Mouse (Mus musculus) stomach, embryonic 15.5 days (tissue): ENCODE measurements around the gene Slc26a9. TPM values are rescaled to one million over a fixed set of nuclear protein-coding genes. Genes with fewer than 3 reads are reported as not detected.

Source experiments
- ATAC-seq: fragments of 200-750 bp; cut with Nextera tagmentation; 2 replicates; pipeline ENCODE4 v1.8.0; 2017; ENCODE audit warnings: low read depth, moderate number of reproducible peaks, moderate TSS enrichment; ENCODE audit not compliant: insufficient read depth, low FRiP score
- H3K27ac ChIP-seq: fragments of 300-500 bp; sonication (generic); 2 replicates; pipeline ENCODE4 v1.5.1; 2015; ENCODE audit warnings: mild to moderate bottlenecking, inconsistent platforms
- H3K27me3 ChIP-seq: fragments of 300-500 bp; sonication (generic); replicated peaks from 2 replicates; pipeline ENCODE4 v1.6.1; 2015; ENCODE audit warnings: inconsistent platforms
- H3K36me3 ChIP-seq: fragments of 300-500 bp; sonication (generic); 2 replicates; pipeline ENCODE4 v1.6.1; 2015; ENCODE audit warnings: inconsistent platforms
- H3K4me1 ChIP-seq: fragments of 300-500 bp; sonication (generic); 2 replicates; pipeline ENCODE4 v1.6.1; 2015; ENCODE audit warnings: inconsistent platforms
- H3K4me2 ChIP-seq: fragments of 300-500 bp; sonication (generic); 2 replicates; pipeline ENCODE4 v1.6.1; 2015; ENCODE audit warnings: mild to moderate bottlenecking, inconsistent platforms
- H3K4me3 ChIP-seq: fragments of 300-500 bp; sonication (generic); replicated peaks from 2 replicates; pipeline ENCODE4 v1.5.1; 2015; ENCODE audit warnings: inconsistent platforms
- H3K9ac ChIP-seq: fragments of 300-500 bp; sonication (generic); 2 replicates; pipeline ENCODE4 v1.6.1; 2015; ENCODE audit warnings: inconsistent platforms
- H3K9me3 ChIP-seq: fragments of 300-500 bp; sonication (generic); 2 replicates; pipeline ENCODE4 v1.6.1; 2016; ENCODE audit warnings: inconsistent platforms
- WGBS: fragments of 180-500 bp; shearing (Covaris S2); methylation state at CpG from one replicate; pipeline ENCODE4 v1.1.7; 2015; 5-methylcytosine and 5-hydroxymethylcytosine counted together
- polyA plus RNA-seq: library from polyadenylated mRNA; unstranded; fragments of >200 nt; fragmentation: Nextera tagmentation; extraction: Ambion mirVana; gene quantifications from 2 replicates; pipeline ENCODE4 v1.2.1, GENCODE M21; 2015

The Slc26a9 gene
- 5.1 and 7.6 TPM in 2 replicates for polyA plus RNA-seq

DNA sequence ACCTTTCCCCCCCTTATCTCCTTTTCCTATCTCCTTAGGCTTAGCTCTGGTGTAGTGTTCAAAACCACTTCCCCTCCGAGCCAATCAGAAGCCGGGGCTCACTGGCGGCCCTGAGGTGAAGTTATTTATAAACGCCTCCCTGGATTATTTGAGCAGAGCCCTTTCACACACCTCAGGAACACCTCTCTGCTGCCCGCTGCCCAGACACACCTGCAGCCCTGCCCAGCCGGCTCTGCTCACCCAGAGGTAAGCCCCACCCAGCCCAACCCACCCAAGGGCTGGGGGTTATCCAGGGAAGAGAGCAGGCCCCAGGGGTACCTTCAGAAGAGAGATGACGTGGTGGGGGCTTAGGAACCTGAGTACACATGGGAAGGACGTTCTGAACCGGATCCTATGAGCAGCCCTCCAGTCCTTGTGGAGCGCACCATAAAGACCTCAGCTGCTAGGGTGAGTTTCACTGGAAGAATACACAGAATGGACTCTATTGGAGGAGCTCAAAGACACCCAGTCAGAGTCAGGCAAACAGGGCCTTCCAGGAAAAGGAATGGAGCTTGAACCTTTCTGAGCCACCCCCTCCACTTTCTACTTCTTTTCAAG is at the start of gene Slc26a9:
Gene Slc26a9, plus strand, starts transcription at position 155 of the 597 bp plus-strand sequence.
- peak within 1 kb of the TSS; percentile 46 for H3K27ac ChIP-seq
- H3K9me3 ChIP-seq, result no peaks in the 10 kb centered on the region
- H3K36me3 ChIP-seq, result no peaks in the 10 kb centered on the region
- no peaks in the 10 kb centered on the region for H3K4me1 ChIP-seq
- H3K4me3 ChIP-seq, result peak within 1 kb of the TSS; percentile 8
- no peak within 1 kb of the TSS for H3K9ac ChIP-seq
- 44% methylated on average over 10 of the region's 10 CpGs for WGBS
- H3K4me2 ChIP-seq, result peak within 1 kb of the TSS; percentile 35; the same call in 1 of the 2 replicates
- peak; percentile 93 for ATAC-seq
- H3K27me3 ChIP-seq, result no peaks in the 10 kb centered on the region

DNA sequence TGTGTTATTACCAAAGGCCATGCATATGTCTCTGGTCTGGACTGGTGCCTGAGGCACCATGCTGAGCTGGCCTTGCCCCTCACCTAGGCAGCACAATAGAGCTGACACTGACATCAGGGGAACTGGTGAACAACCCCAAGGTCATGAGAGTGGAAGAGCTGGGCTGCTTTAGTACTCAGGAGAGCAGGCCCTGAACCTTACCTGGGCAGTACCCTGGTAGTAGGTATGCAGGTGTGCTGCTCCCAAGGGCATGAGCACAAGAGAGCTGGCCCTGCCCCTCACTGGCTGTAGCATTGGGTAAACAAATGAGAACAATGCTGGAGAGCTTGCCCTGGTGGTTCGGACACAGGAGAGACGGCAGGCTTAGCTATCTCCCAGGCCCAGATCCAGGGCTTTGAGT is 48.5 kb upstream of the Slc26a9 start:
- no peak overlapping the region for H3K4me2 ChIP-seq
- no peaks in the 10 kb centered on the region for H3K9me3 ChIP-seq
- no peak overlapping the region for H3K4me3 ChIP-seq
- no peaks in the 10 kb centered on the region for H3K27me3 ChIP-seq
- 67% methylated on average over 2 of the region's 2 CpGs for WGBS
- no peaks in the 10 kb centered on the region for H3K36me3 ChIP-seq
- H3K9ac ChIP-seq, result no peak overlapping the region
- H3K27ac ChIP-seq, result no peak overlapping the region
- H3K4me1 ChIP-seq, result no peaks in the 10 kb centered on the region
- ATAC-seq, result peak; percentile 54; the same call in 1 of the 2 replicates

DNA sequence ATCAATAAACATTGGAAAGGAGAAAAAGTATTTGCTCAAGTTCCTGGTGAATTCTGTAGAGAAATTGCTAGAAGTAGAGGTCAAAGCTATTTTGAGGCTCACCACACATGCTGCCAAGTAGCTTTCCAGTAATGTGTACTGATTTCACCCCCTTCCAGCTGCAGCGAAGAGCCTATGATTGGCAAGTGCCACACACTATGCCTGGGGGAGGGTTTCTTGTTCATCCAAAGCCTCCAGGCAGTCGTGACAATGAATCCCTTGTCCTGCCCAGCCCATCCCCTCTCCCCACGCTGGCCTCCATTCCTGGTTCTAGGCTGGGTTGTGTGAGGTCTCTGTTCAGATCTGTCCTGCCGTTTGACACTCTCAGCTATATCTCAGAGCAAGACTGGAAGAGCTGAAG is 47.5 kb upstream of the Slc26a9 start:
- H3K27ac ChIP-seq, result no peak overlapping the region
- no peak overlapping the region for H3K4me2 ChIP-seq
- H3K27me3 ChIP-seq, result no peaks in the 10 kb centered on the region
- no peak overlapping the region for H3K9ac ChIP-seq
- no peaks in the 10 kb centered on the region for H3K4me1 ChIP-seq
- 54% methylated on average over 4 of the region's 4 CpGs for WGBS
- no peaks in the 10 kb centered on the region for H3K9me3 ChIP-seq
- H3K36me3 ChIP-seq, result no peaks in the 10 kb centered on the region
- H3K4me3 ChIP-seq, result no peak overlapping the region
- ATAC-seq, result no peak

DNA sequence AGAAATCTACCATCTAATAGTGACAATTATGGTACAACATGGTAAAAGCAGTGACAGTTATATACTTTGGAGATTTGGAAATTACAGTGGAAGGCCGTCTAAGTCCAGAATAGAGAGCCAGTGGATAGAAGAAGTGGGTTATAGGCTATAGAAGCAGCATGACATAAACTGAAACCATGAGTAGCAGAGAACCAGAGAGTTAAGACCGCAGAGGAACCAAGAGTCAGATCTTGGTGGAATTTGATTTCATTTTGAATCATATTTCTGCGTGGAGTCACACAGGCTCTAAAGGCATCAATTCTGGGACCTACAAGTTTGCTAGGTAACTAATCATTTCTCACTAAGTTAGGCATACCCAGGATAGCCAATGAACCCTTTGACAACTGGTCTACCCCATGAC is 45.1 kb upstream of the Slc26a9 start:
- 89% methylated on average over 3 of the region's 3 CpGs for WGBS
- no peak for ATAC-seq
- Histone ChIP-seq H3K9ac (no peak overlapping the region), H3K27ac (no peak overlapping the region), H3K9me3 (no peaks in the 10 kb centered on the region), H3K4me2 (no peak overlapping the region), H3K4me1 (no peaks in the 10 kb centered on the region), H3K27me3 (no peaks in the 10 kb centered on the region), H3K4me3 (no peak overlapping the region), H3K36me3 (no peaks in the 10 kb centered on the region)

DNA sequence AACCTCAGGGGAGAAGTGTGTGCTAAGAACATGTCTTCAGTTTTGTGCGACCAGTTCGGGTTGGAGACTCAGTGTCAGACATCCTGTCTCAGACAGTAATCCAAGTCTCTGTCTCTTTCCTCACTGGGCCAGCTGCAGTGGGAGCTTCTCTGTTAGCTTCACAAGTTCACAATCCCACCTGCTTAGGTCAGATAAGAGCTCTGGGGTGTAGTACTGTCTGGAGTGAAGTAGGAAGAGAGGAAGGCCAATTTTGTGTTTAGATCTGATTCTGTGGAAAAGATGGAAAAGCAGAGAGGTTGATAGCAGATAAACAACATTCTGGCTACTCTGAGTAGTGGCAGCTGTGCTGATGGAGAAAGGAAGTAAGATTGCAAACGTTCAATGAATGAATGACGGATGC is 44.2 kb upstream of the Slc26a9 start:
- Histone ChIP-seq H3K27ac (no peak overlapping the region), H3K4me1 (no peaks in the 10 kb centered on the region), H3K9me3 (no peaks in the 10 kb centered on the region), H3K36me3 (no peaks in the 10 kb centered on the region), H3K4me3 (no peak overlapping the region), H3K4me2 (no peak overlapping the region), H3K9ac (no peak overlapping the region), H3K27me3 (no peaks in the 10 kb centered on the region)
- ATAC-seq, result no peak
- 70% methylated on average over 4 of the region's 4 CpGs for WGBS

DNA sequence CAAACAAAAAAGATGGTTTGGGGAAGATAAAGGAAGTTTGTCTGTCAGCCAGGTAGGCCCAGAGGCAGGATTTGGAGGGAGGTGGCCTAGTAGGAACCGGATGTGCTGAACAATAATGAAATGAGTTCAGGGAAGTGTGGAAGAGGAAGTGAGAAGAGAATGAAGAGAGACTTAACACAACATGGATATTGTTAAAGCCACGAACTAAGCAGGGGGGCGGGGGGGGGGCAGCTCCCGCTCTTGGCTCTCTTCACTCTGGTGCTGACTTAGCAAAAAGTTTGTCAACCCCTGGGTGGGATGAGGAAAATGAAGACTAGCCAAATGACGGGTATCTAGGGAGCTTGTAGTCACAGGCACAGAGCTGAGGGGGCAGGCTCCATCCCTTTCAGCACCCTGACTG is 43.4 kb upstream of the Slc26a9 start:
- 76% methylated on average over 5 of the region's 5 CpGs for WGBS
- no peak for ATAC-seq
- Histone ChIP-seq H3K4me2 (no peak overlapping the region), H3K9me3 (no peaks in the 10 kb centered on the region), H3K4me3 (no peak overlapping the region), H3K27me3 (no peaks in the 10 kb centered on the region), H3K9ac (no peak overlapping the region), H3K27ac (no peak overlapping the region), H3K4me1 (no peaks in the 10 kb centered on the region), H3K36me3 (no peaks in the 10 kb centered on the region)

DNA sequence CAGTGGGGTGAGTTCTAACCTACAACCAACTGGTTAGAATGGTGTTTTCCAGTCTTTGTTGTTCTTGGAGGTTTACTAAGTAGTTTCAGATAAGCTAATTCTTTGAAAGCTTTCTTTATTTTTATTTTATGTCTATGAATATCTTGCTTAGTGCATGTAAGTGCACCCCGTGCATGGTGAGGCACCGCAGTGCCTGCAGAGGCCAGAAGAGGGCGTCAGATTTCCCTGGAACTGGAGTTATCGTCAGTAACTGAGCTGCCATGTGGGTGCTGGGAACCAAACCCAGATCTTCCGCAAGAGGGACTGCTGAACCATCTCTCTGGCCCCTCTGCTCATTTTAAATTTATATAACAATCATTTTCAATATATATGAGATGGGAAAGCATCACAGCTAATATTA is 42.4 kb upstream of the Slc26a9 start:
- Histone ChIP-seq H3K4me1 (no peaks in the 10 kb centered on the region), H3K36me3 (no peaks in the 10 kb centered on the region), H3K4me3 (no peak overlapping the region), H3K27ac (no peak overlapping the region), H3K4me2 (no peak overlapping the region), H3K9me3 (no peaks in the 10 kb centered on the region), H3K27me3 (no peaks in the 10 kb centered on the region), H3K9ac (no peak overlapping the region)
- ATAC-seq, result no peak
- WGBS, result 88% methylated on average over 5 of the region's 5 CpGs

DNA sequence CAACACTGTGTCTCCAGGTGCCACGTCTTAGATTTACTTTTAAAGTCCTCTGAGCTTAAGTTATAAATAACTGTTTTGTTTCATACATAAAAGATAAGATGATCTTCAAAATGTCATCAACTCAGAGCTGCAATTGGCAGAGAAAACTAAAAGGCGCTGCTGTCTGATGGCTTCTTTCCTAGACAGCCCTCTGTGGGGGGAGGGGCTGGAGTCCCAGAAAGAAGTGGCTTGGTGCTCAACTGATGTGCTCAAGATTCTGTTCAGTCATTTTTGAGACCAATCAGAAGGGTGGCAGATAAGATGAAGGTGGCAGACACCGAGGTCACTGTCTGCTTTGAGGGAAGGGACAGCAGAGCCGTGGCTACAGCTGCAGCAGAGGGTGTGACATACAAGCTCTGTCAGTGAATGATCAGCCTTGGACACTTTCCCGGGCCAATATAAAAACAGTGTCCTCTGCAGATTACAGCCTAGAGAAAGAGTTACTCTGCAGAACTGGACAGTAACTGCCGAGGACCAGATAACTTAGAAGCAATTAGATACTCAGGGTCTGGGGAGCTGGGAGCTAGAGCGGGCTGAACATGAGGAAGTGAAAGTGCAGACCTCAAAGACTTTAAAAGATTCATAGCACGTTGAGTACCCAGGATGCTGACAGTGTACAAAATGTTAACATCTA is 41.6 kb upstream of the Slc26a9 start:
- no peak for ATAC-seq
- Histone ChIP-seq H3K4me3 (no peak overlapping the region), H3K9ac (no peak overlapping the region), H3K27me3 (no peaks in the 10 kb centered on the region), H3K27ac (no peak overlapping the region), H3K4me2 (no peak overlapping the region), H3K9me3 (no peaks in the 10 kb centered on the region), H3K36me3 (no peaks in the 10 kb centered on the region), H3K4me1 (no peaks in the 10 kb centered on the region)
- WGBS, result 56% methylated on average over 8 of the region's 8 CpGs

DNA sequence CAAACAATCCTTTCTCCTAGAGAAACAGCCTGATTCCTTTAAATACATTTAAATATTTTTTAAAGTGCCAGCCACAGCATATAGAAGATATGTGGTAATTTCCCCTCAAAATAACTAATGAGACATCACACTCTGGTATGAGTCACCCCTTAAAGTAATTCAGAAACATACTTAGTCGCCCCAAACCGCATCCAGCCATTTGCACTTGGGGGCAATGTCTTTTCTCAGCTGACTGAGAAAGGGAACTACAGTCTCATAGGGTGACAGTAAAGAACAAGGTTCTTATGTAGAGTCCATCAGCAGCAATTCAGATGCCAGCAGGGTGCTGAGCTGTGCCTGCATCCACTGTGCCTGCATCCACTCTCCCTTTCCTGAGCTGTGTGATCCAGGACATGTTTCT is 40.3 kb upstream of the Slc26a9 start:
- Histone ChIP-seq H3K4me1 (no peaks in the 10 kb centered on the region), H3K27ac (no peak overlapping the region), H3K27me3 (no peaks in the 10 kb centered on the region), H3K9me3 (no peaks in the 10 kb centered on the region), H3K36me3 (no peaks in the 10 kb centered on the region), H3K4me2 (no peak overlapping the region), H3K4me3 (no peak overlapping the region), H3K9ac (no peak overlapping the region)
- no peak for ATAC-seq
- WGBS, result 68% methylated on average over 2 of the region's 2 CpGs

DNA sequence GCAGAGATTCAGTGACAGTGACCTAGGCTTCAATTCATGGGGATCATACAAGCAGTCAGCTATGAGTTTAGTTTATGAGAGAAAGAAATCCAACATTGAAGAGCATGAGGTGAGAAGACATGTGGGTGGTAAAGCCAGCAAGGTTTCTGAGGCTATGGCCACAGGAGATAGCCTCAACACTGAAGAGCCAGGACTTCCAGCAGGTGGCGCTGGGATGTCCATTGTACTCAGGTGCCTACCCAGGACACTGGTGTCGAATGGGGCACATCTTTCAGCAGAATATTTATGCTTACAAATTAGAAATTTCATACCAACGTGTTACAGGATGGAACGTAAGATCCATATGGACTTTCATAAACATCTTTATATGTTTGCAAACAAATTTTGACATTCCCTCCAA is 35.5 kb upstream of the Slc26a9 start:
- H3K27me3 ChIP-seq, result no peaks in the 10 kb centered on the region
- no peak overlapping the region for H3K9ac ChIP-seq
- no peaks in the 10 kb centered on the region for H3K36me3 ChIP-seq
- H3K4me3 ChIP-seq, result no peak overlapping the region
- WGBS, result 24% methylated on average over 4 of the region's 4 CpGs
- no peaks in the 10 kb centered on the region for H3K4me1 ChIP-seq
- no peak for ATAC-seq
- H3K9me3 ChIP-seq, result no peaks in the 10 kb centered on the region
- no peak overlapping the region for H3K27ac ChIP-seq
- H3K4me2 ChIP-seq, result no peak overlapping the region

DNA sequence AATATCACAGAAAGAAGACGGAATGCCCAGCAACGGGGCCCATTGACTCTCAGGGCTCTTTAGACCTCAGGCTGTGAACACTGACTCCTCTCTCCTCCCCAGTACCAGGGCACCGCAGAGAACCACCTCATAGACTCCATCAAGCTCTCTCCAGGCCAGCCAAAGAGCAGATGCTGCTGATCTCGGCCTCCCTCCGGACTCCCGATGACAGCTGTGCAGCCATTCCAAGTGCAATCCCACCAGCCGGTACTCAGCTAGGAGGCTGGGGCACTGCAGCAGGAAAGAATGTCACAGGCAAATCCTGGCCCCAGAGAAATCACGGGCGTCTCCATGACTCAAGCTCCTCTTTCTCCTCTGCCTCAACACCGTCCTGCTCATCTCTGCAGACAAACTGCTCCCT is 32.3 kb upstream of the Slc26a9 start:
- no peak overlapping the region for H3K4me3 ChIP-seq
- 75% methylated on average over 10 of the region's 10 CpGs for WGBS
- no peak overlapping the region for H3K4me2 ChIP-seq
- H3K27me3 ChIP-seq, result no peaks in the 10 kb centered on the region
- no peaks in the 10 kb centered on the region for H3K36me3 ChIP-seq
- H3K9me3 ChIP-seq, result no peaks in the 10 kb centered on the region
- no peak for ATAC-seq
- H3K4me1 ChIP-seq, result peaks cover 6% of the 10 kb centered on the region; the same call in 1 of the 2 replicates
- no peak overlapping the region for H3K27ac ChIP-seq
- no peak overlapping the region for H3K9ac ChIP-seq

DNA sequence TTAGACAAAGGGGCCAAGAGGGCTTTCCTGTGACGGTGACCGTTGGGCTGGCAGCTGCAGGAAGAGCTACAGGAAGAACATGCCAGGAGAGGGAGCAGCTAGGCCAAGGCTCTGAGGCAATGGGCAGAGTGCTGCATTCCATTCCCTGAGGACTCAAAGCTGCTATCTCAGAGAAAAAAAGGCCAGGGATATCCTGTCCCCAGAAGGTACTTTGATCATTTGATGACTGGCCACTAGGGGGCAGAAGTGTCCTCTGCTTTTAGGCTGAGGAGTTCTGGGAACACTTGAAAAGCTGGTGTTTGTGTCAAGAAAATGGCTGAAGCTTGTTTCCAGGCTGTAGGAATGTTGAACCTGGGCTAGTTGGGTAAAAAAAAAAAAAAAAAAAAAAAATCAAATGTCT is 31.4 kb upstream of the Slc26a9 start:
- H3K9ac ChIP-seq, result no peak overlapping the region
- H3K4me3 ChIP-seq, result no peak overlapping the region
- WGBS, result 31% methylated on average over 2 of the region's 2 CpGs
- no peaks in the 10 kb centered on the region for H3K27me3 ChIP-seq
- H3K27ac ChIP-seq, result no peak overlapping the region
- no peaks in the 10 kb centered on the region for H3K9me3 ChIP-seq
- H3K4me1 ChIP-seq, result peaks cover 6% of the 10 kb centered on the region; the same call in 1 of the 2 replicates
- no peak overlapping the region for H3K4me2 ChIP-seq
- H3K36me3 ChIP-seq, result no peaks in the 10 kb centered on the region
- no peak for ATAC-seq
